Mouse (Mus musculus) myocyte (in vitro differentiated cells): ENCODE measurements around the gene Zfp598.

ENCODE experiments used
- MYOG ChIP-seq, 3 experiments: IDR thresholded peaks; one replicate each; pipeline ENCODE4 v1.6.1; 2011; ENCODE audit warnings: control low read depth in 2 of 3, low read depth in 2 of 3, mild to moderate bottlenecking in 2 of 3; ENCODE audit not compliant: insufficient read length in 2 of 3, control insufficient read depth in 1 of 3, insufficient read depth in 1 of 3
- POLR2A ChIP-seq: IDR thresholded peaks from one replicate; pipeline ENCODE4 v1.6.1; 2011; ENCODE audit warnings: low read depth, mild to moderate bottlenecking, control low read depth, moderate library complexity; ENCODE audit not compliant: insufficient read length
- REST ChIP-seq: IDR thresholded peaks from one replicate; pipeline ENCODE4 v1.6.1; 2011; ENCODE audit warnings: mild to moderate bottlenecking, control low read depth, moderate library complexity; ENCODE audit not compliant: insufficient read depth, insufficient read length
- USF1 ChIP-seq: IDR thresholded peaks from one replicate; pipeline ENCODE4 v1.6.1; 2011; ENCODE audit warnings: low read depth, mild to moderate bottlenecking, control low read depth, moderate library complexity

DNA sequence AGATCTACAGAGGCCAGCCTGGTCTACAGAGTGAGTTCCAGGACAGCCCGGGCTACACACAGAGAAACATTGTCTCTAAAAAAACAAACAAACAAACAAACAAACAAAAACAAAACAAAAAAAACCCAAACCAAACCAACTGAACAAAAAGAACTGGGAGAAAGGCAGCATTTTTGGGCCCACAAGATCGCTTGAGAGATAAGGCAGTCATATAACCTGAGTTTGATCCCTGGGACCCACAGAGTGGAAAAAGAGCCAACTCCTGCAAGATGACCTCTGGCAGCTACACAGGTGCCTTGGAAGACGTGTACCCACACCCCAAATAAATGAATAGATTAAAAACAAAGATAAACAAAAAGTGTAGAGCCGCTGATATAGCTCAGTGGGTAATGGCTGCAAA lies 14.5 kb upstream of the Zfp598 start:
- no peak for TF ChIP-seq POLR2A
- no peak for TF ChIP-seq MYOG (IDR thresholded peaks at IDR 0.05; ENCODE audit: control insufficient read depth in 1 of 3, insufficient read depth in 1 of 3, insufficient read length in 2 of 3, low read depth in 2 of 3)
- no peak for TF ChIP-seq USF1
- no peak for TF ChIP-seq REST
